Mouse (Mus musculus): ENCODE results near the gene Gm13289. TPM values are rescaled to one million over a fixed set of nuclear protein-coding genes. Genes with fewer than 3 reads are reported as not detected.
"Not testable (repeated sequence)": the region's sequence is repeated elsewhere in the genome, so short reads cannot be mapped to it uniquely, and the experiment has no call there.

Gene Gm13289
- polyA plus RNA-seq (2015; fragmentation: Nextera tagmentation; extraction: Ambion mirVana), result not detected in 2 replicates

DNA sequence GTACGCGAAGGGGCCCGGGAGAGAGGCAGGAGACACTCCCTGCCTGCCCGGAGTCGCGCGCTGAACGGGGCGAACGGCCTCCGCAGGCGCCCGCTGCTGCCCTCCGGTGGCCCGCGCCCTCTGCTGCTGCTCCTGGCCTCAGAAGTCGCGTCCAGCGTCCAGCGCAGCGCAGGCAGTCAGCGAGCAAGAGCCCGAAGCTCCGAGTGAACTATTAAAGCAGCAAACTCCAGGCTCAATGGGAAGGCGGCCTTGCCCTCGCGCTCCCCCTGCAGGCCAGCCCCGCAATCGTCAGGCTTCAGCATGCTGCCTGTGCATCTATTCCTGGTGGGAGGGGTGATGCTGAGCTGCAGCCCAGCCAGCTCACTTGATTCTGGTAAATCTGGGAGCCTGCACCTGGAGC is at the start of gene Gm13289:
Gene Gm13289 (plus strand): TSS at position 301 of the 400 bp plus-strand sequence.
- not testable (repeated sequence) for H3K4me3 ChIP-seq; H3K9ac ChIP-seq; H3K27ac ChIP-seq; H3K36me3 ChIP-seq (ENCODE audit: poor library complexity, severe bottlenecking); H3K4me2 ChIP-seq; ATAC-seq; H3K27me3 ChIP-seq; H3K9me3 ChIP-seq (replicated peaks); H3K4me1 ChIP-seq
- WGBS, result no CpG with 5 or more reads among the region's 29 CpGs

DNA sequence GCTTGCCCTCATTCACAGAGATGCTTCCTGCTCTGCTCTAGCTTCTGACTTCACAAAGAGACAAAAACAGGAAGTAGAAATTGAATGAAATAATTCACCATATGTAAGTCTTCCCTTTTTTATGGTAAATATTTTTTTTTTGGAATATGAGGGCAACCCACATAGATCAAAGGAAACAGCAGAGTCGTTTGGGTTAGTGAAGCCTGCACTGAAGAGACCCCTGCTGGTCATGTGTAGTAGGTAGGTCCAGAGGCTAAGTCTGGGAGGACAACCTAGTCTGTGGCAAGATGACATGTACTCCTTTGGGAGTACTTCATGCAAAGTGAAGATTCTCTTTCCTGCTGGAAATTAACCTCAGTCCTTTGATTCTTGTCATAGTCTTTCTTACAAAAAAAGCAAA is 49.4 kb upstream of the Gm13289 start:
- Histone ChIP-seq H3K4me1 (no peaks in the 10 kb centered on the region), H3K4me2 (no peak overlapping the region), H3K36me3 (ENCODE audit: poor library complexity, severe bottlenecking) (no peaks in the 10 kb centered on the region), H3K27me3 (no peaks in the 10 kb centered on the region), H3K9ac (no peak overlapping the region), H3K4me3 (no peak overlapping the region), H3K27ac (no peak overlapping the region), H3K9me3 (replicated peaks) (no peaks in the 10 kb centered on the region)
- WGBS, result 0% methylated on average over 1 of the region's 1 CpGs
- ATAC-seq, result no peak

DNA sequence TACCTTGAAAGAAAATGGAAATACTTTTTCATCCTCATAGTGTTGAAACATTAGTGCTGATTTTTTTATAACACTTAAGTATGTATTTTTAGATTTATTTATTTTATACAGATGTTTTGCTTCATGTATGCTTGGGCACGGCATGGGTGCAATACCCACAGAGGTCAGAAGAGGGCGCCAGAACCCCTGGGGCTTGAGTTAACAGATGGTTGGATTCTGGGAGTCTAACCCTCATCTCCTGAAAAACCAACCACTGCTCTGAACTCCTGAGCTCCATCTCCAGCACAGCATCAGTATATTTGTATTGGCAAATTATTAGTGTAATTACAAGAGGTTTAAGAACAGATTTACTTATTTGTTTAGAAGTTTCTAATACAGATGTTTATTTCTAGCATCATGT is 38.2 kb upstream of the Gm13289 start:
- Histone ChIP-seq H3K27me3 (no peaks in the 10 kb centered on the region), H3K4me1 (no peaks in the 10 kb centered on the region), H3K4me3 (no peak overlapping the region), H3K36me3 (ENCODE audit: poor library complexity, severe bottlenecking) (no peaks in the 10 kb centered on the region), H3K9ac (no peak overlapping the region), H3K9me3 (replicated peaks) (no peaks in the 10 kb centered on the region), H3K4me2 (no peak overlapping the region), H3K27ac (no peak overlapping the region)
- ATAC-seq, result peak; percentile 68
- WGBS, result 5% methylated on average over 2 of the region's 2 CpGs

DNA sequence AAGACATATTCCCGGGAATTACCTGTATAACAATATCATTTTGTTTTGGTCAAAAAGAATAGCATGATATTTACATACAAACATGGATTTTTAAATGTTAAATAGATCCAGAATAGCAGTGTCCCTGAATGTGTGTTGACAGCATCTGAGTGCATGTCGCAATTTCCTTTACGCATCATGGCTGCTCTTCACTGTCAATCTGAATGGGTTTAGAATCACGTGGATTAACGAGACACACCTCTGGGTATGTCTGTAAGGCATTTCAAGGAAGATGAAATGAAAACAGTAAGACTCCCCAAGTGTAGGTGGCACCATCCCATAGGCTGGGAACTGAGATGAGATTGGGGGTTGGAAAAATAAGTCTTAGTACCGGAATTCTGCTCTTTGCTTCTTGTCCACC is 37.7 kb upstream of the Gm13289 start:
- H3K4me3 ChIP-seq, result no peak overlapping the region
- ATAC-seq, result no peak
- H3K9ac ChIP-seq, result no peak overlapping the region
- H3K36me3 ChIP-seq (ENCODE audit: poor library complexity, severe bottlenecking), result no peaks in the 10 kb centered on the region
- H3K9me3 ChIP-seq (replicated peaks), result no peaks in the 10 kb centered on the region
- H3K27ac ChIP-seq, result no peak overlapping the region
- 88% methylated on average over 6 of the region's 6 CpGs for WGBS
- H3K4me2 ChIP-seq, result no peak overlapping the region
- H3K4me1 ChIP-seq, result no peaks in the 10 kb centered on the region
- H3K27me3 ChIP-seq, result no peaks in the 10 kb centered on the region

GRCm38 (mm10) chr4:88741426-88741825 is 35.3 kb upstream of the Gm13289 start:
- ATAC-seq, result no peak
- Histone ChIP-seq H3K27me3 (no peaks in the 10 kb centered on the region), H3K9me3 (replicated peaks) (no peaks in the 10 kb centered on the region), H3K4me1 (peaks cover 7% of the 10 kb centered on the region; the same call in 1 of the 2 replicates), H3K4me3 (no peak overlapping the region), H3K27ac (no peak overlapping the region), H3K36me3 (ENCODE audit: poor library complexity, severe bottlenecking) (no peaks in the 10 kb centered on the region), H3K9ac (no peak overlapping the region), H3K4me2 (no peak overlapping the region)
- 93% methylated on average over 4 of the region's 4 CpGs for WGBS

DNA sequence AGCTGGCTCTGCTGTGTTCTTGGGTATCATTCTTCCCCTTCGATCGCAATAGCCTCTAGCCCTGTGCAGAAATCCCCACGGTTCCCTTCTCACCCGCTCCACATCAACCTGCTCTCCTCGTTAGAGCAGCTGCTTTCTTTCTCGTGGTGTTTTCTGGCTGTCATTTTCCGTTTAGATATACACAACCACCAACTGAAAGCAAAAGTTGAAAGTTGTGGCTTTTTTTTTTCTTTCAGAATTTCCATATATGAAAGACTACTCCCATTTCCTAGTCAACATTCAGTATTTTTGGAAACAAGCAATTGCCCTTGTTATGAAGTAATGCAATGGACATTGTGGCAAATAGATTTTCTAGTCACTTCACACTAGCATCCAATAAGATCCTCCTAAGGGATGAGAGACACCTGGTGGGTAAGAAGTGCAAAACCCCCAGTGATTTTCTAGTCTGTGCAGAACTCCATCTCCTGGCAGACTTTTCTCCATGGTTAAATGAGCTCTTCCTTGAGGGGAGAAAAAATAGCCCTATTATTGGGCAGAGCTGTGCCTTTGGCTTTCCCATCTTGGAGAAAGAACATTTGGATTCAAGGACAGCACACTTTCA is 33.9 kb upstream of the Gm13289 start:
- Histone ChIP-seq H3K27me3 (no peaks in the 10 kb centered on the region), H3K4me1 (peaks cover 7% of the 10 kb centered on the region; the same call in 1 of the 2 replicates), H3K27ac (no peak overlapping the region), H3K4me3 (no peak overlapping the region), H3K9me3 (replicated peaks) (no peaks in the 10 kb centered on the region), H3K4me2 (no peak overlapping the region), H3K36me3 (ENCODE audit: poor library complexity, severe bottlenecking) (no peaks in the 10 kb centered on the region), H3K9ac (no peak overlapping the region)
- ATAC-seq, result no peak
- whole genome bisulfite sequencing, result 69% methylated on average over 7 of the region's 7 CpGs

- H3K9me3 ChIP-seq (replicated peaks), result no peaks in the 10 kb centered on the region
- no peaks in the 10 kb centered on the region for H3K36me3 ChIP-seq (ENCODE audit: poor library complexity, severe bottlenecking)
- no peak for ATAC-seq
- H3K4me2 ChIP-seq, result no peak overlapping the region
- H3K4me3 ChIP-seq, result no peak overlapping the region
- H3K9ac ChIP-seq, result no peak overlapping the region
- no peak overlapping the region for H3K27ac ChIP-seq
- no peaks in the 10 kb centered on the region for H3K27me3 ChIP-seq
- 63% methylated on average over 3 of the region's 3 CpGs for WGBS
- H3K4me1 ChIP-seq, result peaks cover 7% of the 10 kb centered on the region; the same call in 1 of the 2 replicates
Measured at GRCm38 (mm10) chr4:88744207-88744606, 32.5 kb upstream of the Gm13289 start.

DNA sequence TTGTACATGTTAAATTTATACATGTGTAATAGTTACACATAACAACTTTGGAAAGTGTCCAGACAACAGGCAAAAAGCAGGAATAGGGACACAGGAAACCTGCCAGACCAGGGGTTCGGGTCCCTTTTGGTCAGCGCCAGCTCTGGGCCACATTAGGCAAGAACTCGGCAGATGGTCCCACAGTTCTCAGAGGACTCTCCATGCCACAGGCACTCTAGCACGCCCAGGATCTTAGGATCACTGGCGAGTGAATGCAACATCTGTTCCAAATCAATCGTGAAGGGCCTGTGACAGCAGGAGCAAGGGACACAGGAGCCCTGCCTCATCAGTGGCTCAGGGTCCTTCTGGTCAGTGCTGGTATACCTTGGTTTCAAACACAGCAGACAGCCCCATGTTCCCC is 26.8 kb upstream of the Gm13289 start:
- Histone ChIP-seq H3K9me3 (replicated peaks) (no peaks in the 10 kb centered on the region), H3K27ac (no peak overlapping the region), H3K4me1 (peaks cover 7% of the 10 kb centered on the region; the same call in 1 of the 2 replicates), H3K27me3 (no peaks in the 10 kb centered on the region), H3K4me2 (no peak overlapping the region), H3K9ac (no peak overlapping the region), H3K4me3 (no peak overlapping the region), H3K36me3 (ENCODE audit: poor library complexity, severe bottlenecking) (no peaks in the 10 kb centered on the region)
- no peak for ATAC-seq
- 78% methylated on average over 6 of the region's 6 CpGs for WGBS

DNA sequence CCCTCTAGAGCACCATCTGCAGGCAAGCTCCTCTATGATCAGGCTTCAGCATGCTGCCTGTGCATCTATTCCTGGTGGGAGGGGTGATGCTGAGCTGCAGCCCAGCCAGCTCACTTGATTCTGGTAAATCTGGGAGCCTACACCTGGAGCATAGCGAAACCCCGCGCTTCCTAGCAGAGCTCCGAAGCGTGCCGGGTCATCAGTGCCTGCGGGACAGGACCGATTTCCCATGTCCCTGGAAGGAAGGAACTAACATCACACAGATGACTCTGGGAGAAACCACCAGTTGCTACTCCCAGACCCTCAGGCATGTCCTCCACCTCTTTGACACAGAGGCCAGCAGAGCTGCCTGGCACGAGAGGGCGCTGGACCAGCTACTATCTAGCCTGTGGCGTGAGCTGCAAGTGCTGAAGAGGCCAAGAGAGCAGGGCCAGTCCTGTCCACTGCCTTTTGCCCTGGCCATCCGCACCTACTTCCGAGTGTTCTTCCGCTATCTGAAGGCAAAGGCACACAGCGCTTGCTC is 21.8 kb upstream of the Gm13289 start, which contains the start of gene Gm13271:
Gene Gm13271 (plus strand): TSS at position 51 of the 523 bp plus-strand sequence.
- not testable (repeated sequence) for H3K4me3 ChIP-seq; H3K4me2 ChIP-seq; H3K4me1 ChIP-seq; H3K27ac ChIP-seq; H3K36me3 ChIP-seq (ENCODE audit: poor library complexity, severe bottlenecking); H3K27me3 ChIP-seq; ATAC-seq; H3K9me3 ChIP-seq (replicated peaks); H3K9ac ChIP-seq
- 77% methylated on average over 15 of the region's 15 CpGs for WGBS

GRCm38 (mm10) chr4:88756581-88757513 is 19.9 kb upstream of the Gm13289 start:
- H3K4me2 ChIP-seq, result peak overlapping the region; percentile 74
- not testable (repeated sequence) for ATAC-seq

DNA sequence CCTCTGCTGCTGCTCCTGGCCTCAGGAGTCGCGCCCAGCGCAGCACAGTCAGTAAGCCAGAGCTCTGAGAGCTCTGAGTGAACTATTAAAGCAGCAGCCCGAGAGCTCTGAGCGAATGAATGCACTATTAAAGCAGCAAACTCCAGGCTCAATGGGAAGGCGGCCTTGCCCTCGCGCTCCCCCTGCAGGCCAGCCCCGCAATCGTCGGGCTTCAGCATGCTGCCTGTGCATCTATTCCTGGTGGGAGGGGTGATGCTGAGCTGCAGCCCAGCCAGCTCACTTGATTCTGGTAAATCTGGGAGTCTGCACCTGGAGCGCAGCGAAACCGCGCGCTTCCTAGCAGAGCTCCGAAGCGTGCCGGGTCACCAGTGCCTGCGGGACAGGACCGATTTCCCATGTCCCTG is 19.1 kb upstream of the Gm13289 start:
- ATAC-seq, result peak; percentile 100
- WGBS, result 0% methylated on average over 21 of the region's 21 CpGs
- H3K27me3 ChIP-seq; H3K9me3 ChIP-seq (replicated peaks); H3K4me1 ChIP-seq; H3K36me3 ChIP-seq (ENCODE audit: poor library complexity, severe bottlenecking): not testable (repeated sequence)
- Histone ChIP-seq H3K27ac (peak overlapping the region; percentile 61), H3K4me3 (peak overlapping the region; percentile 49), H3K9ac (peak overlapping the region; percentile 59), H3K4me2 (peak overlapping the region; percentile 74)

More at GRCm38 (mm10) chr4:88756581-88757513, 19.9 kb upstream of the Gm13289 start:
- not testable (repeated sequence) for H3K27me3 ChIP-seq; H3K4me1 ChIP-seq; H3K36me3 ChIP-seq (ENCODE audit: poor library complexity, severe bottlenecking); H3K9me3 ChIP-seq (replicated peaks)
- peak overlapping the region; percentile 61 for H3K27ac ChIP-seq
- H3K4me3 ChIP-seq, result peak overlapping the region; percentile 49
- WGBS, result 12% methylated on average over 28 of the region's 31 CpGs
- H3K9ac ChIP-seq, result peak overlapping the region; percentile 59

GRCm38 (mm10) chr4:88758751-88759150 is 18.0 kb upstream of the Gm13289 start:
- H3K4me1 ChIP-seq; H3K4me3 ChIP-seq; H3K27me3 ChIP-seq; H3K36me3 ChIP-seq (ENCODE audit: poor library complexity, severe bottlenecking); H3K9ac ChIP-seq; H3K4me2 ChIP-seq; H3K27ac ChIP-seq; ATAC-seq; H3K9me3 ChIP-seq (replicated peaks): not testable (repeated sequence)
- 87% methylated on average over 9 of the region's 9 CpGs for WGBS
